Mouse (Mus musculus) spleen, postnatal 36 days (tissue): ENCODE measurements around the gene Atf6.

Experiments
- DNase-seq, 2 experiments: peaks; one replicate each; pipeline ENCODE4 v3.0.0; 2022; ENCODE audit warnings: low spot score in 2 of 2, mixed read lengths in 1 of 2

Atf6 gene

GRCm38 (mm10) chr1:170884390-170884789, 16.8 kb upstream of the Atf6 start:
- DNase-seq, result no peak

GRCm38 (mm10) chr1:170882915-170883485, 15.4 kb upstream of the Atf6 start:
- DNase-seq, result no peak

- DNase-seq, result no peak
Observed at GRCm38 (mm10) chr1:170876906-170877305, 9.3 kb upstream of the Atf6 start.

- DNase-seq, result no peak
Observed at GRCm38 (mm10) chr1:170875676-170876075, 8.1 kb upstream of the Atf6 start.

GRCm38 (mm10) chr1:170871961-170872360, 4.4 kb upstream of the Atf6 start:
- no peak for DNase-seq

- no peak for DNase-seq
Observed at GRCm38 (mm10) chr1:170871402-170871801, 3.8 kb upstream of the Atf6 start.

GRCm38 (mm10) chr1:170868905-170869283, 1.3 kb upstream of the Atf6 start:
- DNase-seq, result no peak

- peak; percentile 47 to 59 for DNase-seq
Observed at GRCm38 (mm10) chr1:170868107-170868904, 735 bp upstream of the Atf6 start.

- DNase-seq, result no peak
Observed at GRCm38 (mm10) chr1:170866992-170867690, 430 bp downstream of the Atf6 start.

- peak in 1 of 2 experiments; percentile 14 for DNase-seq
Observed at GRCm38 (mm10) chr1:170865406-170865805, 2.2 kb downstream of the Atf6 start.

GRCm38 (mm10) chr1:170864754-170865153, 2.8 kb downstream of the Atf6 start:
- DNase-seq, result peak in 1 of 2 experiments; percentile 18

GRCm38 (mm10) chr1:170864234-170864633, 3.3 kb downstream of the Atf6 start:
- DNase-seq, result no peak

GRCm38 (mm10) chr1:170863033-170863432, 4.5 kb downstream of the Atf6 start:
- DNase-seq, result peak in 1 of 2 experiments; percentile 20

GRCm38 (mm10) chr1:170862435-170862717, 5.2 kb downstream of the Atf6 start:
- no peak for DNase-seq

GRCm38 (mm10) chr1:170861671-170862434, 5.7 kb downstream of the Atf6 start:
- DNase-seq, result peak in 1 of 2 experiments; percentile 16

GRCm38 (mm10) chr1:170858872-170859271, 8.7 kb downstream of the Atf6 start:
- no peak for DNase-seq

GRCm38 (mm10) chr1:170857369-170857768, 10.2 kb downstream of the Atf6 start:
- no peak for DNase-seq

GRCm38 (mm10) chr1:170855056-170855760, 12.4 kb downstream of the Atf6 start:
- no peak for DNase-seq

- DNase-seq, result peak; percentile 28 to 44
Observed at GRCm38 (mm10) chr1:170853604-170854003, 14.0 kb downstream of the Atf6 start.

- no peak for DNase-seq
Observed at GRCm38 (mm10) chr1:170850637-170851624, 16.6 kb downstream of the Atf6 start.
